Mouse (Mus musculus): ENCODE results near the gene Cfd.

The Cfd gene

DNA sequence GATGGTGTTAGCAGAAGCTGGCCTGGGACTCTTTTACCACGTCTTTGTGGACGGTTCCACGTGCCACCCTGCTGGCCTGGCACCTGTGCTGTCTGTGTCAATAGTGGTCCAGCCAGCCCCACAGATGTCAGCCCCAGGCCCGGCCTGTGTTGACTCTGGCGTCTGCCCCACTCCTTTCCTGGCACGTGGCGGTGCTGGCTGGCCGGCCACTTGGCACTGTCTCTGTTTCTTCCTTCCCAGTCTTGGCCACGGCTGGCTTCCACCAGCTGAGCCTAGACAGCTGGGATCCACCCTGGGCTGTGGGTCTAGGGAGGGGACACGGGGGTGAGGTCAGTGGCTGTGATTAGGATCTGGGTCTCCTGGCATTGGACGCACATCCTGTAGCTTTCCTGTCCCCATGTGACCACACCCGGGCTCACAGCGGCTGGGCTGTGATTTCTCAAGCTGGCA is 43.6 kb downstream of the Cfd start:
- peak; percentile 76 for DNase-seq (ENCODE audit: low spot score)

DNA sequence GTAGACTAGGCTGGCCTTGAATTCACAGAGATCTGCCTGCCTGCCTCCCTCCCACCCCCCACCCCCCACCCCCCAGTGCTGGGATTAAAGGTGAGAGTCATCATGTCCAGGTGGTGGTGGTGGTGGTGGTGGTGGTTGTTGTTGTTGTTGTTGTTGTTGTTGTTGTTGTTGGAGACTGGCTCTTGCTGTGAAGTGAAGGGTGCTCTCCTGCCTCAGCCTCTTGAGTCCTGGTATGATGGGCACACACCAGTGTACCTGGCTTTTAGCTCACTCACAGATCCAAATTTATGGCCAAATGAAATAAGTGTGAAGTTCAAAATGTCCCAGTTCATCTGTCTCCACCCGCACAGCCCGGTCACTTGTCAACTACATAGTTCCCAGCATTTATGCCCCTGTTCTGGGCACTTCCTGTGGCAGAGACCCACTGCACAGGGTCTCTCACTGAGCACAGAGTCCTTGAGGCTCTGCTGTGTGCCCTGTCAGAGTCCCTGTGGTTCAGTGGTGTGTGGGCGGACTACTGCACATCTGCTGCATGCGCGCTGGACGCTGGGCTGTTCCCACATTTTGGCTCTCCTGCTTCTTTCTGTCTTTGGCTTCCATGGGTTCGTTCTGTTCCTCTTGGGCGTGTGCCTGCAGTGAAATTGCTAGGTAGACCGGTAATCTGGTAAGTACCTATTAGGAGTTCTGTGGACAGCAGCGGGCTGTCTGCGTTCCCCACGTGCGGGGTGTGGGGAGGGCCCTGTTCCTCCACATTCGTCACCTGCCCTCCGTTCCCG is 44.3 kb downstream of the Cfd start:
- no peak for DNase-seq (ENCODE audit: low spot score)

DNA sequence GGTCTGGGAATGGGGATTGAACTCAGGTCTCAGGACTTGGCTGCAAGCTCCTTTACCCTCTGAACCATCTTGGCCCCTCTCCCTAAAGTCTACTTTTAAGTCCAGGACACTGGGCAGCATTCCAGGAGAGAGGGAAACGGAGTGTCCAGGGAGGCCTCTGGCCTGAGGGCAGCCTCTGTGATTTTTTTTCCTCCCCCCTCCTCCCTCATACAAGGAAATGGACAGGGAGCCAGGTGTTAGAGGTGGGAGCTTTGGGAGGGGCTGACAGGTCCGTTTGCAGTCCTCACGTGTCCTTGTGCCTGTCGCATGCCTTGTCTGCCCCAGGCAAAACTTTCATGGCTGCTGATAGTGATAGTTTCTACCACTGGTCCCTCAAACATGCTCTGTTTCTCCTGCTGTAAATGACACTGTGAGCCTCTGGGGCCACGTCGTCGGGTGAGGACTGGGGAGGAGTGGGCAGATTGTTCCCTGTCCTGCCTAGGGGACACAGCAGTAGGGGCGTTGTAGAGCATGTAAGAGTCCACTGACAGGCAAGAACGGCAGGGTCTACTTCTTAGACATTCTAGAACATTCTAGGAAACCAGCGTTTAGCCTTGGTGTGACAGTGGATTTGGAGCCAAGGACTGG is 45.7 kb downstream of the Cfd start:
- no peak for DNase-seq (ENCODE audit: low spot score)

DNA sequence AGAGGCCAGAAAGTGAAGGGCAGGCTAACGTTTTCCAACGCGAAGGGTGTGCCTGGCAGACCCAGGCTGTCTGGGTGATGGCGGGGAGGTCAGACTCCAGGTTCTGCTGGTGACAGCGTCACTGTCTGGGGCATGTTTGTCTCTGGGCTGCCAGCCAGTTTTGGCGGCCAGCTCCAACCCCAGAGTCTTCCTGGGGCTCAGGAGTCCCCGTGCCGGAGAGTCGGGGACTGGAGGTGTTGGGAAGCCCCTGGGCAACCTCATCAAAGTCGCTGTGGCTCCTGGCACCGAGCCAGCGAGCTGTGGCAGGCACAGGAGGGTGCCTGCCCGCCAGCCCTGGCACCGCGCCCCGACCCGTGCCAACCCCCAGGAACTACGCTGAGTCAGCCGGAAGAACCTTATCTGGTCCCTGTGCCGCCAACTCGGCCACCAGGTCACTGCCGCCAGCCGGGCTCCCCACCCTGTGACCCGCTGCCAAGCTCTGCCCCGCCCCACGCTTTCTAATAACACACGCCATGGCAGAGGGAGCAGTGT is 46.3 kb downstream of the Cfd start:
- DNase-seq (ENCODE audit: low spot score) = no peak

DNA sequence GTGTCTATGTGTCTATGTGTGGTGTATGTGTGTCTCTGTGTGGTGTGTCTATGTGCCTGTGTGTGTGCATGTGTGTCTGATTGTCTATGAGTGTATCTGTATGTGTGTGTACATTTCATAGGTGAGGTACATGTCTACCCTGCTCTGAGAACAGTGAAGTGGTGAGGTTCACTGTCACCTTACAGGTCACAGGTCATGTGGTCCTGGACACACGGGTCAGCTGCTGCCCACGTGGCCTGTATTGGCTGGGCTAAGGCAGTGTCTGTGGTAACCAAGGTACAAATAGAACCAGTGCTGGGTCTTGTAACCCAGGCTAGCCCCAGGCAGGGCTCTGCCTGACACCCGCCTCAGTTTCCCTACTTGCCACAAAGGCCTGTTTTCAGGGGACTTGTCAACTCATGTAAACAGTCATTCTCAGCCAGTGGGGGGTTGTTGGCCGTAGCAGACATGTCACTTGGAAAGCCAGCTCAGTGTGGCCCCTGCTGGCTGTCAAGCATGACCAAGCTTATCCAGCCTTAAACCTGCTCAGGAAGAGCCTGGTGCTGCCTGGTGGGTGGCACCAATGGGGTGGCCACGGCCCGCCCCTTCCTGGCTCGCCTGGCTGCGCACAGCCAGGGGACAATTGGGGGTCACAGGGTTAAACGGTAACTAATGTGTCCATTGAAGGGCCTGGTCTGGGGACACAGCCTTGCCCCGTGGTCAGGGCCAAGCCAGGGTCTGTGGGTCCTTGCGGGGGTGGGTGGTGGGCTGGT is 47.3 kb downstream of the Cfd start:
- no peak for DNase-seq (ENCODE audit: low spot score)

DNA sequence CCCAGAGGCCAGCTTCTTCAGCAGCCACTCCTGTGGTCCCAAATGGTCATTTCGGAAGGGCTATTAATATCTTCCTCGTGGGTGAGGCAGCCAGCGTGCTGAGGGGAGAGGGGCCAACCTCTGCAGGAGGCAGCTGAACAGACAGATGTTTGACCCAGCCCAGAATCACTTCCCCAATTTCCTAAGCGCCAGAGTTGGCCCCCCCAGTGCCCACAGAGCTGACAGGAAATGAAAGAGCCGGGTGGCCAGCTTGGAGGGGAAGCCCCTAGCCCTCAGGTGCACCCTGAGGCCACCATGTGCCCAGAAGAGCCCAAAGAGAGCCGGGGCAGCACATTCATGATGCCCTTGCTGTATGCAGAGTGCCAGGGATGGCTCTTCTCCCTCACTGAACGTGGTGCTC is 50.1 kb downstream of the Cfd start:
- DNase-seq (ENCODE audit: low spot score) = peak; percentile 47
